Mouse (Mus musculus): Measurements from ENCODE around the gene Lipt2.

DNA sequence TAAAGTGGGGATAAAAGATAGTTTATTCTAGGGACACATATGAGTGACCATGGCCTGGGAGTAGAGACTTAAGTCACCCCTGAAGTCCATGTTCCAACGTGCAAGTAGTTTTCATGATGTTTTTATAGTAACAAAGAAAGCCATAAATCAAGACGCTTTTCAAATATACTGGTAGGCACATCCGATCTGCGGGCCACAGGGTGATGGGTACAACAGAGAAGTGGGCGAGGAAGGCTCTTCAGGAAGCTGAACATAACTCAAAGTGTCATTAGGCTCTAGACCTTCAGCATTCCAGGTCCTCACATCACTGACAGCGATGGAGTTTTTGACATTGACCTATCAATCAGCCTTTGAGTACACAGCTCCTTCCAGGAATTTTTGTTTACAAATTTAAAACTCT is 28.5 kb upstream of the Lipt2 start:
- TF ChIP-seq CTCF (IDR thresholded peaks at IDR 0.05; ENCODE audit: control insufficient read depth, insufficient read depth, insufficient read length) (no peak), MAX (IDR thresholded peaks at IDR 0.05) (no peak), USF1 (IDR thresholded peaks at IDR 0.05; ENCODE audit: low read depth) (no peak), MYOG (IDR thresholded peaks at IDR 0.05; ENCODE audit: control insufficient read depth, extremely low read depth, insufficient read length) (no peak), CEBPB (IDR thresholded peaks at IDR 0.05; ENCODE audit: low read depth) (no peak), MYOD1 (IDR thresholded peaks at IDR 0.05; ENCODE audit: control insufficient read depth, insufficient read length, low read depth) (no peak), FOSL1 (IDR thresholded peaks at IDR 0.05; ENCODE audit: insufficient read depth, low read length, poor library complexity, severe bottlenecking) (no peak)
